Mouse (Mus musculus) gastrocnemius, postnatal 25 days (tissue): ENCODE data around the gene 1700028P14Rik. TPM values are rescaled to one million over a fixed set of nuclear protein-coding genes. Genes with fewer than 3 reads are reported as not detected.

Experiments used
- total RNA-seq, 2 experiments: library from RNA; stranded (reverse); gene quantifications; 1 replicate in 1 of 2; 2 replicates in 1 of 2; pipeline ENCODE4 v1.2.3; 2021

Gene 1700028P14Rik
- total RNA-seq, 2 experiments from 2014 or later = not detected

Other genes with a start within 250 kb of the 1700028P14Rik start
- 1 to 10 TPM in 1 of 2 experiments, under 1 TPM in 1; 0.78 to 1.1 TPM for gene Mamdc2, start 204.4 kb downstream of the 1700028P14Rik start, total RNA-seq
- gene Ptar1, start 34.6 kb upstream of the 1700028P14Rik start, total RNA-seq = 10 to 100 TPM; 17.3 to 18.1 TPM
- 1 to 10 TPM; 1.3 to 1.5 TPM for gene Apba1, start 106.1 kb upstream of the 1700028P14Rik start, total RNA-seq